Mouse (Mus musculus) fibroblast of lung, adult 2 months (primary cell): ENCODE measurements around the gene Plin1.

ENCODE experiments used
- DNase-seq: peaks from one replicate; pipeline ENCODE4 v3.0.0-alpha.2; 2011; ENCODE audit warnings: low read depth

Gene Plin1

GRCm38 (mm10) chr7:79736511-79736910 lies 3.8 kb upstream of the Plin1 start:
- no peak for DNase-seq

GRCm38 (mm10) chr7:79734563-79734962 lies 1.9 kb upstream of the Plin1 start:
- no peak for DNase-seq

DNA sequence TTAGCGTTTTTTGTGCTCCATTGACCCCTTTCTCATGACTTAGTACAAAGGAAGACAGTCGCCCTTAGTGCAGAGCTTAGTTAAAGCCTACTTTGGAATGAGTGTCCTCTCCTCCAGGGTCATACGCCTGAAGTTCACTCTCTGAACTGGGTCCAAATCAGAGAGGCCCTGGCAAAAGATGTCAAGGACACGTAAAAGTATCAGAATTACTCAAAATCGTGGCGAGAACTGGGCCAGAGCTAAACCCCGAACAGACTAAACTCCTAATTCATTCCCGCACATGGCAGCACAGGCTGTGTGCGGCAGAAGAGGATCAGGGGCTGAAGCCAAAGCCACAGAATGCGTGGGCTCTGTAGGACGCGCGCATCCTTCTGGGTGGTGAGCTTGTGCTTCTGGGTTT lies 1.3 kb downstream of the Plin1 start:
- no peak for DNase-seq

DNA sequence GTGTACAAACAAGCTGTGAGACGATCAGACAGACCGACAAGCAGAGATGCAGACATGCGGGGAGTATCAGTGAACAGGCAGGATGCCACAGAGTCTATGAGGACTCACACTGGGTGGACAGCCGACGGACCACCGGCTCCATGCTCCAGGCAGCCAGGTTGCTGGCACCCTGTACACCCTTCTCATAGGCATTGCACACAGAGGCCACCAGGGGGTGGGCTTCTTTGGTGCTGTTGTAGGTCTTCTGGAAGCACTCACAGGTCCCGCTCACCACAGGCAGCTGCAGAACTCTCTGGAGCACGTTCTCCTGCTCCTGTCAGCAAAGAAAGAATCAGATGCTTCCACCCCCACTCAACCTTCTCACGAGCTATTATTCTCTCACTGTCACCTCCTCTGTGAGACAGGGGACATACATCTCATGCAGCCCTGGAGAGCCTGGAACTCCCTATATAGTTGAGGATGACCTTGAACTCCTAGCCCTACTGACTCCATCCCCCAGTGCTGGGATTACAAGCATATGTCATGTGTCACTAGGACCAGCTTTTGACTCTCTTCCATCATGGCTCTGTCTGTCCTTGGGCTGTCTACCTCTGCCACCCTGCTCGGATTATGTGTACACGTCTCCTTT lies 2.8 kb downstream of the Plin1 start:
- no peak for DNase-seq

DNA sequence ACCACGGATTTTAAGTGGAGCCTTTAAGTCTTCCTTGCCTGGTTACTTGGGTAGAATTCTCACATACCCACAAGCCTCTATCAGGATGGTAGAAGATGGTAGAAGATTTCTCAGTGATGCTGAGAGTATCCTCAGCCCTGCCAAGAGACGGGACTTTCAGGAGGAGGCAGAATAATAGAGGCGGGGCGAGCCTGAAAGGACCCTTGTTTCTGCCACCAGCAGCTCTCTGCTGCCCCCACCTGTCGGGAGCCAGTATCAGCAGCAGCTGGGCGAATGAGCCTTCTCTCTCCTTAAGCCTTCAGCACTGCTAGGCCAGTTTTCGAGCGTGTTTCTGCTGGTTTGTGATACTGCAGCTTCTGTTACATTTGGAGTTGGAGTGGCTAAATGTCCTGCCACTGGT lies 3.5 kb downstream of the Plin1 start:
- no peak for DNase-seq

- DNase-seq = no peak
Measured at GRCm38 (mm10) chr7:79728219-79728618, 4.5 kb downstream of the Plin1 start.

- DNase-seq = no peak
Measured at GRCm38 (mm10) chr7:79727091-79727490, 5.6 kb downstream of the Plin1 start.

GRCm38 (mm10) chr7:79721386-79721977 lies 11.2 kb downstream of the Plin1 start:
- no peak for DNase-seq

DNA sequence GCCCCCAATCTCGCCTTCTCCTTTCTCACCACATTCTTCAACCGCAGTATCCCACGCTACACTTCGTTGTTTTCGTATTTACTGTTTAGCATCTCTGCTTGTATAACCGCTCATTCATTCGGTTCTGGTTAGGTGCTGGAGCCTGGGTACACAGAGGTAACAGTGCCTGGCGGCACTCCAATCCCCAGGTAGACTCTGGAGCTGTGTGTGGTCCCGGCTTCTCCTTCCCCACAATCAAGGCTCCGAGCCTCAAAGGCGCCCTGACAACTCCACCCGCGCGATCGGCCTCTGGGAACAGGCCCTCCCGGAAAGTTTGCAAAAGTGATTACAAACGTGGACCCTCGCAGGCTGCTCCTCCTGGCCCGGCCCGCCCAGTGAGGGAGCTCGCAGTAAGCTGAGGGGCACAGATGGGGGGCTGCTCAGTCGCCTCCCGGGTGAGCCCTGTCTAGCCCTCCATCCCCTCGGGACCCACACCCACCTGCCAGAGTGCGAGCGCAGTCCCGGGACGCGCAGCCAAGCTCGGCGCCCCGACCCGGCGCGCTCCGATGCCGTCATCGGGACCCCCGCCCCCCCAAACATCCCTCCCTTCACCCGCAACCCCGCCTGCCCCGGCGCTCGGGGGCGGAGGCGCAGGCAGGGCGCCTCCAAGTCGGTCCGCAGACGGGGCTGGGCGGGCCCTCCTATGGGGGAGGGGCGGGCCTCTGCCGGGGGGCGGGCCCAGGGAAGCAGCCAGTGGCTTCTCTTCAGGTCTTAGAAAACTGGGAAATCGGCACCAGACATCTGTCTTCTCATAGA lies 17.3 kb downstream of the Plin1 start, which contains the start of gene Kif7:
Kif7 (minus strand) TSS at position 534 of the 795 bp plus-strand sequence.
- DNase-seq = peak; percentile 41

GRCm38 (mm10) chr7:79710831-79711230 lies 21.9 kb downstream of the Plin1 start:
- DNase-seq = no peak

DNA sequence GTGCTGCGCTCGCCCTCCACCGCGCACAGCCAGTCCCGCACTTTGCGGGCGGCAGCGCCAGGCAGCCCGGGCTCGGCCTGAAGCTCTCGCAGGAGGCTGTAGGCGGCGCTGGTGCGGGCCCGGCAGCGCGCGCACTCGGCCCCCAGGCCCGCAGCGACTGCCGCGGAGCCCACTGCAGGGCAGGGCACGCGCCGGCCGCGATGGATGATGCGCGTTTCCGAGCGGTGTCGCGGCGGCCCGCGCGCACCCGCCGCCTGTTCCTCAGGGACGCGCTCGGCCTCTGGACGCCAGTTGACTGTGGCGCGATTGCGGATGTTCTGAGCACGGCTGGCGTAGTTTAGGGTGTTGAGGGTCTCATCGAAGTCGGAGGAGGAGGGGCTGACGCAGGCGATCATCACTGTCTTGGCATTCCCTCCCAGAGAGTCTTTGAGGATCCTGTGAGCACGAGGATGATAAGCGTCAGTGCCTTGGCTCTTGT lies 22.5 kb downstream of the Plin1 start:
- no peak for DNase-seq

- no peak for DNase-seq
Measured at GRCm38 (mm10) chr7:79705210-79705609, 27.5 kb downstream of the Plin1 start.

GRCm38 (mm10) chr7:79702755-79703154 lies 29.9 kb downstream of the Plin1 start:
- DNase-seq = no peak

DNA sequence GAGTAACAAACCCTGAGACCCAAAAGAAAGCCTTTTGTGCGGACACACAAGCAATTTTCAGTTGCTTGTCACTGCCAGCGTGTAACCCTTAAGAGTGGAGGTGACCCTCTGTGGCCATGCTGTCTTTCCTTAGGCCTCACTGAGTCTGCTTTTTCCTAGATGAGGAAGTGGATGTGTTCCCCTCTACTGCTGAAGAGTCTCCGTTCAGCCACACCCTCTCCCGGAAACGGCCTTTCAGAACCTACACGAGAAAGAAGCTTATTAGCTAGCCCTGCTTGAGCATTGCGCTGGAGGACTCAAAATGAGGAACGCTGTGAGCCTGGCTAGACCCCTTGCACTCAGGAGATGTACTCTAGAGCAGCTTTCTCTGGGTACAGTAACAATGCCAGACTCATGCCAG lies 36.2 kb downstream of the Plin1 start:
- no peak for DNase-seq

DNA sequence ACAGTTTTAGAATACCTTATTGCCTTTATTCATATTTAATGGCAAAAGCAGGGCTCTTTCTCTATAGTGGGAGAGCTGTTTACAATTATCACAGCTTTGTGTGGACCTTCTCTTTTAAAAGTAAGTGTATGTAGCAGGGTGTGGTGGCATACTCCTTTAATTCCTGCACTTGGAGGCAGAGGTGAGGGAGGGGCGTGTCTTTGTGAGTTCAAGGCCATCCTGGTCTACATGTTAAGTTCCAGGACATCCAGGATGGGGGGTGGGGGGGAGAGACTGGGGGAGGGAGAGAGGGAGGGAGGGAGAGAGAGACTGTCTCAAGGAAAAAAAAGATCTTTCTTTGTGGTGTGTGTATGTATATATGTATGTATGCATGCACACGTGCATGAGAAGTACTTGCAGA lies 52.5 kb downstream of the Plin1 start:
- no peak for DNase-seq

GRCm38 (mm10) chr7:79679186-79679585 lies 53.5 kb downstream of the Plin1 start:
- DNase-seq = no peak

DNA sequence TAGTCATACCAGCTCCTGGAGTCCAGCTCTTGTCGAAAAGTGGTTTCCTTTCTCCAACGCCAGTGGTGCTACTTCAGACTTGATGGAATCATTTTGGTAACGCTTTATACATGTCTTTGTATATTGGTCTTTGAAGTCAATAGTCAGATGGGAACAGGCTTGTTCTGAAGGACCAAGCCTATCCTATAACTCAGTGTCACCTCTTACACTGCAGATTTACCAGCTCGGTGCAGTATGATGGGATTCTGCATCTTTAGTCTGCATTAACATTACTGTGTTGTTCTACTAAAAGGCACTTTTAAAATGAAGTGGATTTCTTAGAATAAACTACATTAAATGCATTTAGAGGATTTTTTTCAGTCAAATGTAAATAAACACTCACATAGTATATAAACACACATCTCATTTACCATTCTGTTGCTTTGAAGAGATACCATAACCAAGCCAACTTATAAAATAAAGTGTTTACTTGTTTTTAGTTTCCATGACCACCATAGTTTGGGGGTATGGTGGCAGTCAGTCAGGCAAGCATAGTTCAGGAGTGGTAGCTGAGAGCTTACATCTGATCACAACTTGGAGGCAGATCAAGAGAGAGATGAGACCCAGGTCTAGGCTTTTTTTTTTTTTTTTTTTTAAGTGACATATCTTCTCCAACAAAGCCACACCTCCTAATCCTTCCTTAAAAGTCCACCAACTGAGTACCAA lies 61.7 kb downstream of the Plin1 start:
- DNase-seq = no peak
